ENCODE assay signal across 13 mouse cellular contexts in genomic region chr2:79062196-79062636, GRCm38 (mm10).
DNase-seq lines count a peak whose midpoint lies in the region; ATAC-seq and TF ChIP-seq lines count a peak whose summit lies in the region.
"Had no signal": no experiment of that assay in that cellular context is flagged by ENCODE, and none has a peak within 500 bp of the region (broad histone marks: within the 10 kb centered on the region; RNA-seq: fewer than 3 reads in every experiment).

No protein-coding gene starts in this region.

- no peaks in the 10 kb centered on the region for H3K9me3 ChIP-seq in kidney, postnatal 0 days (replicated peaks; ENCODE audit: low read length)
- no peaks in the 10 kb centered on the region for H3K9me3 ChIP-seq in kidney, embryonic 15.5 days (replicated peaks)
- no peaks in the 10 kb centered on the region for H3K9me3 ChIP-seq in midbrain, embryonic 10.5 days (replicated peaks)
- H3K9me3 ChIP-seq in midbrain, embryonic 14.5 days (ENCODE audit: control insufficient read depth, low read length), result no peaks in the 10 kb centered on the region
- H3K9me3 ChIP-seq: hindbrain, embryonic 15.5 days; midbrain, embryonic 12.5 days had no signal

- H3K4me1 ChIP-seq in kidney, postnatal 0 days (replicated peaks; ENCODE audit: insufficient read depth, low read length), result no peaks in the 10 kb centered on the region
- H3K4me1 ChIP-seq in kidney, embryonic 15.5 days, result no peaks in the 10 kb centered on the region
- H3K4me1 ChIP-seq in midbrain, embryonic 10.5 days, result peaks cover 9% of the 10 kb centered on the region; the same call in 1 of the 2 replicates
- H3K4me1 ChIP-seq in midbrain, embryonic 14.5 days (ENCODE audit: control insufficient read depth, insufficient read depth, low read length), result no peaks in the 10 kb centered on the region

- no peak overlapping the region for H3K9ac ChIP-seq in kidney, postnatal 0 days (ENCODE audit: low read depth, low read length)
- H3K9ac ChIP-seq in kidney, embryonic 15.5 days, result no peak overlapping the region
- H3K9ac ChIP-seq in midbrain, embryonic 14.5 days (replicated peaks; ENCODE audit: low read length), result no peak overlapping the region
- H3K9ac ChIP-seq: hindbrain, embryonic 15.5 days; midbrain, embryonic 12.5 days had no signal

- no peaks in the 10 kb centered on the region for H3K27me3 ChIP-seq in kidney, postnatal 0 days (ENCODE audit: insufficient read depth, low read length)
- H3K27me3 ChIP-seq in kidney, embryonic 15.5 days, result no peaks in the 10 kb centered on the region
- H3K27me3 ChIP-seq in midbrain, embryonic 10.5 days (ENCODE audit: low read depth, poor library complexity, severe bottlenecking), result no peaks in the 10 kb centered on the region
- no peaks in the 10 kb centered on the region for H3K27me3 ChIP-seq in midbrain, embryonic 14.5 days (ENCODE audit: control insufficient read depth, insufficient read depth, low read length)
- H3K27me3 ChIP-seq: hindbrain, embryonic 15.5 days; midbrain, embryonic 12.5 days had no signal

- H3K27ac ChIP-seq in kidney, postnatal 0 days, result no peak overlapping the region
- no peak overlapping the region for H3K27ac ChIP-seq in kidney, embryonic 15.5 days
- H3K27ac ChIP-seq in midbrain, embryonic 10.5 days (replicated peaks), result 0 out of 2 replicates have a peak overlapping the region, but pooled peaks have one; percentile 19
- no peak overlapping the region for H3K27ac ChIP-seq in midbrain, embryonic 14.5 days (replicated peaks; ENCODE audit: low read depth, low read length)
- H3K27ac ChIP-seq: hindbrain, embryonic 15.5 days; midbrain, embryonic 12.5 days had no signal

- no peak for TF ChIP-seq CTCF in kidney, postnatal 0 days (IDR thresholded peaks at IDR 0.05; ENCODE audit: low read depth)

- 48% methylated on average over 6 of the region's 6 CpGs for WGBS in kidney, postnatal 0 days
- WGBS in kidney, embryonic 15.5 days, result 54% methylated on average over 6 of the region's 6 CpGs
- 75% methylated on average over 6 of the region's 6 CpGs for WGBS in midbrain, embryonic 10.5 days
- WGBS in midbrain, embryonic 14.5 days, result 78% methylated on average over 6 of the region's 6 CpGs

- no peak overlapping the region for H3K4me2 ChIP-seq in kidney, postnatal 0 days (ENCODE audit: low read length)
- no peak overlapping the region for H3K4me2 ChIP-seq in kidney, embryonic 15.5 days
- no peak overlapping the region for H3K4me2 ChIP-seq in midbrain, embryonic 14.5 days (ENCODE audit: low read length)
- H3K4me2 ChIP-seq: hindbrain, embryonic 15.5 days; midbrain, embryonic 12.5 days had no signal

- H3K36me3 ChIP-seq in kidney, postnatal 0 days (ENCODE audit: insufficient read depth, low read length), result no peaks in the 10 kb centered on the region
- no peaks in the 10 kb centered on the region for H3K36me3 ChIP-seq in kidney, embryonic 15.5 days
- H3K36me3 ChIP-seq in midbrain, embryonic 10.5 days, result no peaks in the 10 kb centered on the region
- H3K36me3 ChIP-seq in midbrain, embryonic 14.5 days (ENCODE audit: control insufficient read depth, insufficient read depth, low read length), result no peaks in the 10 kb centered on the region
- H3K36me3 ChIP-seq: hindbrain, embryonic 15.5 days; midbrain, embryonic 12.5 days had no signal

- ATAC-seq in kidney, postnatal 0 days (replicated peaks; ENCODE audit: low FRiP score, low read depth), result no peak
- no peak for ATAC-seq in kidney, embryonic 15.5 days (replicated peaks; ENCODE audit: low FRiP score)
- ATAC-seq in midbrain, embryonic 14.5 days (ENCODE audit: low FRiP score, low TSS enrichment), result no peak
- ATAC-seq: lung, postnatal 0 days had no signal

- no peak overlapping the region for H3K4me3 ChIP-seq in kidney, postnatal 0 days (replicated peaks; ENCODE audit: low read depth, low read length)
- H3K4me3 ChIP-seq in kidney, embryonic 15.5 days (replicated peaks), result no peak overlapping the region
- H3K4me3 ChIP-seq in midbrain, embryonic 10.5 days, result no peak overlapping the region
- no peak overlapping the region for H3K4me3 ChIP-seq in midbrain, embryonic 14.5 days (replicated peaks; ENCODE audit: low read depth, low read length)
- H3K4me3 ChIP-seq: hindbrain, embryonic 15.5 days; midbrain, embryonic 12.5 days had no signal

- DNase-seq in kidney, postnatal 0 days (ENCODE audit: low spot score), result peak; percentile 49
- no peak for DNase-seq in midbrain, embryonic 10.5 days (ENCODE audit: low spot score)
- no peak for DNase-seq in midbrain, embryonic 14.5 days
- DNase-seq in heart, postnatal 14 days, result peak; percentile 11 to 36
- DNase-seq in frontal cortex, postnatal 36 days (ENCODE audit: low spot score in 2 of 2), result no peak
- no peak for DNase-seq in adipocyte (ENCODE audit: low spot score)
- DNase-seq: adrenal gland, postnatal 14 days; right cerebral cortex, postnatal 4 days; thymus, postnatal 36 days had no signal

- intact Hi-C loops in heart, postnatal 14 days (cut with DNase I), result no loop called here

Comparison
In these comparisons a context has a peak if more than half of its experiments do, and no peak if none do; other contexts are left out.
1. DNase-seq: peak in kidney, postnatal 0 days (single experiment) and heart, postnatal 14 days (2 of 2); none in midbrain, embryonic 10.5 days (single experiment), midbrain, embryonic 14.5 days (single experiment), frontal cortex, postnatal 36 days (0 of 2) and adipocyte (single experiment).